Mouse (Mus musculus): ENCODE data around the gene Tent4a.

Tent4a gene

GRCm38 (mm10) chr13:69479906-69480305 is 54.5 kb downstream of the Tent4a start:
- no peak for DNase-seq (ENCODE audit: low spot score in 2 of 2)

GRCm38 (mm10) chr13:69478703-69479102 is 55.7 kb downstream of the Tent4a start:
- no peak for DNase-seq (ENCODE audit: low spot score in 2 of 2)

DNA sequence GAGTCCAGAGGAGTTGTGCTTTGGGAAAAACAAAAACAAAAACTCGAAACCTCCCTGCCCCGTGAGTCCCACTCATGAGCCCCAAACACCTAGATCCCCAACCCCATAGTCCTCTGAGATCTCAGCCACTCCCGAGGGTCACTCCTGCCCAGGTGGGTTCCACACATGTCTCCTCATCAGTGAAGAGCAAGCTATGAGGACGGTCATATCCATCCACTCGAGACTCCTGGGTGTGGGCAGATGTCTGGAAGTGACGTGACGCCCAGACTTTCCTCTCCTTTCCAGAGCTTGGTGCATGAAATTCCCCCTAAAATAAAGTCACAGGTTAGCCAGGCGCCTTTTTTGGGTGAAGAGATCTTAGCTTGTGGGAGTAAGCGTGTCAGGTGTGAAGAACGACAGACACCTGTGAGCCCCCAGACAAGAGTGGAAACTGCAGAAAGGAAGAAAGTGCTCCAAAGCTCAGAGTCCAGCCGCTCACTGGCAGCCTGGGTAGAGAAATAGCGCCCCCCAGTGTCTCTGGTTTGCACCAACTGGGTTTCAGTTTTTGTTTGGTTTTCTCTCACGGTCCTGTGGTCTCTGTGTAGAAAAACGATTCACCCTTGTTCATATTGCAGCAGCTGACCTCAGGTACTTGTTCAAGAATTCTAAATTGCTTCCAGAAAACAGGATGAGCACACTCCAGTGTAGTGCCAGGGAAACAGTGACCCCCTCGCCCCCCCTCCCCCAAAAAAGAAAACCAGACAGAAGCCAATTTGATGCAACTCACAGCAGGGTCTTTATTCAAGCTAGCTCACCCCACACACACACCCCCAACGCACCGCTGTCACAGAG is 73.6 kb downstream of the Tent4a start:
- peak; percentile 63 to 77 for DNase-seq (ENCODE audit: low spot score in 2 of 2)

DNA sequence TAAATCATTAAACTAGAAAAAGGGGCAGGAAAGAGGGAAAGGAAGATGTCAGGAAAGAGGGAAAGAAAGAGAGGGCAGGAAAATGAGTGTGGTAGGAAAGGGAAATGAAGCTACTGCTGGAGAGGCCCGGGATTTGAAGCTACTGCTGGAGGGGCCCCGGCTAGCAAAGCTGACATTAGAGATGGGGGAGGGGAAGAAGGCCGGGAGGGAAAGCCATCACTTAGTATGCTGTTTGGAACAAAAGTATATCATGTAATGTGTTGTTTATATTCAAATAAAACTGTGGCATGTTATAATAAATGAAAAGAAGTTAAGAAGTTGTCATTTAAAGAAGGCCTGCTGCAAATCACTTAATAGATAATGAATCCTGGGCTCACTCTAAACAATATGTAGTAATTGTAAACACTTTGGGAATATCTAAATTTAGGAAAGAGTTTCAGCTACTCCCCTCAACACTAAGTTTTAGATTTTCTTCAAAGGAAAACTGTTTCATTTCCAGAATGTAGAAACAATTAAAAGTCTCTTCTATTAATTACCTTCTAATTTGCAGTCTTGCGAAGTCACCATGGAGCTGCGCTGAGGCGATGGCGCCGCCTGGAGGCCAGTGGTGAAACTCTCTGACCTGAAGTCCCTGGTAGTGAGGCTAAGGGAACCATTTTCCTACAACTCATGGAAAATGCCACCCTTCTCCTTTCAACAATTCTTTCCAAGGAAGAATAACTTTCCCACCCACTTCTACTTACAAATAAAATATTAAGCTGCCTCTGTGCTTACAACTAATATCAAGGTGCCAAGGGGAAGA is 74.6 kb downstream of the Tent4a start:
- DNase-seq (ENCODE audit: low spot score in 2 of 2): peak; percentile 57 to 76

GRCm38 (mm10) chr13:69458891-69459290 is 75.5 kb downstream of the Tent4a start:
- DNase-seq (ENCODE audit: low spot score in 2 of 2): no peak

DNA sequence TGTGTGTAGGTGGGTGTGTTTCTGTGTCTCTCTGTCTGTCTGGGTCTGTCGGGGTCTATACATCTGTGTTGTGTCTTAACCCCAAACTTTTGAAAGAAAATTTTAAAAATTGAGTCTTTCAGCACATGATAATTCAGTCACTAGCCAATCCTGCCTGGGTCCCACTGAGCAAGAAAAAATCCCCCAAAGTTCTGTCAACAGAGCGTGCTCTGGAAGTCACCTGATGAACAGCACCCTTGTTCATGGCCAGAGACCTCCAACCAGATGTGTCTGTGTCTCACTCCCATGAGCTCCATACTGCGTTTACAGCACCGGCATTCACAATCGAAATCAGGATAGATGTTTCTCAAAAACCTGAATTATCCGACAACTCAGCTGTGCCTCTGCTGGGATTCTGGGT is 76.0 kb downstream of the Tent4a start:
- no peak for DNase-seq (ENCODE audit: low spot score in 2 of 2)

DNA sequence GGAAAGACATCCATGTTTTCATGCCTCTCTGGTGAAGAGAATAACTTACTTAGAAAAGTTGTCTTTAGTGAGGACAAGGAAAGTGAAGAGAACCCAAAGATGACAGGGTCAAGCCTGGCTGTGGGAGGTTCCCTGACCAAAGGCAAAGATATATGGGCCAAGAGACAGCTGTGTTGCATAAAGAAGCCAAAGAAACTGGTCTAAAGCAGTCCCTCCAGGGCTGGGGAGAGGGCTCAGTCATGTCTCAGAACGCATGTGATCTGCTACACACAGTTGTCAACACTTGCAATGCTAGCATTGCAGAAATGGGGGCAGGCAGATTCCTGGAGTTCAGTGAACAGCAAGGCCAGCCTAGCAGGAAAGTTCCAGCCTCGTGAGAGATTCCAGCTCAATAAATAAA is 77.3 kb downstream of the Tent4a start:
- no peak for DNase-seq (ENCODE audit: low spot score in 2 of 2)

- DNase-seq (ENCODE audit: low spot score in 2 of 2): no peak
Measured at GRCm38 (mm10) chr13:69456641-69457040, 77.8 kb downstream of the Tent4a start.

- DNase-seq (ENCODE audit: low spot score in 2 of 2): no peak
Measured at GRCm38 (mm10) chr13:69455476-69456175, 78.8 kb downstream of the Tent4a start.

All from frontal cortex, postnatal 25 days (tissue).